Mouse (Mus musculus) adrenal gland, adult 18-20 months (tissue): ENCODE measurements around the gene Mobp. TPM values are rescaled to one million over a fixed set of nuclear protein-coding genes. Genes with fewer than 3 reads are reported as not detected.
A peak's percentile ranks its signal among the peaks of the same experiment; 100 is the strongest.

Experiments used
- DNase-seq, 2 experiments: peaks; one replicate each; pipeline ENCODE4 v3.0.0; 2021 to 2022; ENCODE audit warnings: low spot score in 2 of 2
- total RNA-seq, 2 experiments: library from RNA; stranded (reverse); gene quantifications; 1 replicate in 1 of 2; 2 replicates in 1 of 2; pipeline ENCODE4 v1.2.3; 2021

Mobp gene
- total RNA-seq, 2 experiments from 2014 or later = not detected

DNA sequence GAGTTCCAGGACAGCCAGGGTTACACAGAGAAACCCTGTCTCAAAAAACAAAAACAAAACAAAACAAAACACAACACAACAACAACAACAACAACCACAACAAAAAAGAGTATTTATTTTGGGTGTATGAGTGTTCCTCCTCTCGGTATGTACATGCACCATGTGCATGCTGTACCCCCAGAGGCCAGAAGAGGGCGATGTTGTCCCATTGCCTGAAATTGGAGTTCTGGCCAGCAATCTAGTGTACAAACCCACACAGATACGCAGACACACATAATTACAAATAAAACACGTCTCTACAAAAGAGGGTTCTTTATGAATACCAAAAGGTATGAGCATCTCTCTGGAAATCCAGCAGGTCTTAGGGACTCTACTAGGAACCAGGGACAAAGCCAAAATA lies 60.6 kb downstream of the Mobp start:
- peak in 1 of 2 experiments; percentile 12 for DNase-seq

DNA sequence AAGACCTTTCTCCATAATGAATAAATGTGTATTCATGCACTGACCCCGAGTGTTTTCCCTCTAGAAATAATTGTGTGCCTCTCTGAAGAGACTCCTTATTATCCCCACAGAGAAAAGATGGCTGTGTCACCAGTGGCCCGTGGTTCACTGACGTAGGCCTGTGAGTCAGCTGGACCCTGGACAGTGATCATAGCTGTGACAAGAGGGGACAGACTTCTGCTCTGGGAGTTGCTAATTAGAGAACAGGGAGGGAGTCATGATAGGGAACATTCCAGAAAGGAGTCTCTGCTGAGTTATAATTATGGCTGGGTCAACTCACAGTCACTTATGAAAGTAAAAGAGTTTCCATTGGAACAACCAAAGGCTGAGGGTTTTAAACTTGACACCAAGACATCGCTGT lies 61.4 kb downstream of the Mobp start:
- no peak for DNase-seq

DNA sequence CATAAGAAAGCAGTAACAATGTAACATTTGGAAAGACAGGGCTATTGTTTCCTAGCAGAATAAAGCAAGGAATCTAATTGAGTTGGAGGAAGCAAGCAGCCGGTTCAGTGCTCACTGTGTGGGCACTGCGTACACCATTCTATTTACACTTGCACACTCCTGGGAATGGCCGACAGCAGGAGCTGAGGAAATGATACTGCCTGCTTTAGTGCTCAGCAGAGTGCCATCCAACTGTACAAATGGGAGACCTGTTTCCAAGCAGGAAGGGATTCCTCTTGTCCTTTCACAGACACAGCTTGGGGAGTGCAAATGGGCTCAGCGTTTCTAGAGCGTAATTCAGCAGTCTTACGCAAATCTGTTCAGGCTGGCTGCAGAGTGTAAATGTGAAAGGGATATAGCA lies 63.4 kb downstream of the Mobp start:
- no peak for DNase-seq

DNA sequence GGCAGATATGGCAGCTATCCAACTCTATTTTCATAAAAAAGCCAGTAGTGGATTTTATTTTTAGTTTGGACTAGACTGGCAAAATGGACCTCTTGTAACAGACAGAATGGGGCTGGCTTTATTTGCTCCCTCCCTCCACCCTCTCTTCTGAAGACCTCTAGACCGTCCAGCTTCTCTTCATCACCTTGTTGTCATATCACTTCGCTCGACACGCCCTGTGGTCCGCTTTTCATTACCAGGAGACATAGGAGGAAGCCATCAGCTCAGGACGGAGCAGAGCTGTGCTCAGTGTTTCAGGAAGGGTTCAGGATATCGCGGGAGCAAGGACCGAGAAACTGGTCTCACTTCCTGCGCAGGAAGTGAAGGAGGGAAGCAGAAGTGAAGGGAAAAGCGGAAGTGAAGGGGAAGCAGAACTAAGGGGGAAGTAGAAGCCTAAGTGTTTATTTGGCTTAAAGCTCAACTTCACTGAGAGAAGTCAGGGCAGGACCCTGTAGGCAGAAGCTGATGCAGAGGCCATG lies 65.5 kb downstream of the Mobp start:
- DNase-seq = no peak

DNA sequence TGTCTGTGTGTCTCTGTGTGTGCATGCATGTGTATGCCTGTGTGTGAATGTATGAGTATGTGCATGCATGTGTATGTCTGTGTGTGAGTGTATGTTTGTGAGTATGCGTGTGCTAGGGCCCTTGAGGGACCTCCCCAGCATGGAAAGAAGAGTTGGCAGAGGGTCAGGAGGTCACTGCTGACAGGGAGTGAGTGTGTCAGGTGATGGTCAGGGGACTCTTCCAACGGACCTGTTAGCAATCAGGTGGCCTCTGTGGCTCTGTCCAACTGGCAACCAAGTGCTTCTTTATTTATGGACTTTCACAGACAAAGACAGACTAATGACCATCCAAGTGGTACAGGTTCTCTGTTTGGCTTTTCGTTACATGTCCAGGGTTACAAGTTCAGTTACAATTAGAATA lies 69.9 kb downstream of the Mobp start:
- DNase-seq = no peak

Other genes with a start within 250 kb of the Mobp start
- gene Gorasp1, start 212.1 kb upstream of the Mobp start, total RNA-seq = 10 to 100 TPM; 20.7 to 23.0 TPM
- gene Ttc21a, start 212.1 kb upstream of the Mobp start, total RNA-seq = under 1 TPM in 1 of 2 experiments, not detected in 1; 0.43 TPM
- 10 to 100 TPM; 13.8 to 19.3 TPM for gene Csrnp1, start 165.0 kb upstream of the Mobp start, total RNA-seq
- gene Xirp1, start 126.1 kb upstream of the Mobp start, total RNA-seq = under 1 TPM in 1 of 2 experiments, not detected in 1; 0.80 TPM
- gene Cx3cr1, start 79.8 kb upstream of the Mobp start, total RNA-seq = 1 to 10 TPM; 2.8 to 3.4 TPM
- gene Ccr8, start 57.6 kb upstream of the Mobp start, total RNA-seq = not detected
- 10 to 100 TPM; 27.3 to 30.0 TPM for gene Slc25a38, start 39.3 kb upstream of the Mobp start, total RNA-seq
- 100 to 1,000 TPM; 726 to 738 TPM for gene Rpsa, start 22.0 kb upstream of the Mobp start, total RNA-seq
- gene Myrip, start 151.8 kb downstream of the Mobp start, total RNA-seq = 1 to 10 TPM; 6.2 to 6.8 TPM